Mouse (Mus musculus): ENCODE data around the gene Srsf10.

The Srsf10 gene

DNA sequence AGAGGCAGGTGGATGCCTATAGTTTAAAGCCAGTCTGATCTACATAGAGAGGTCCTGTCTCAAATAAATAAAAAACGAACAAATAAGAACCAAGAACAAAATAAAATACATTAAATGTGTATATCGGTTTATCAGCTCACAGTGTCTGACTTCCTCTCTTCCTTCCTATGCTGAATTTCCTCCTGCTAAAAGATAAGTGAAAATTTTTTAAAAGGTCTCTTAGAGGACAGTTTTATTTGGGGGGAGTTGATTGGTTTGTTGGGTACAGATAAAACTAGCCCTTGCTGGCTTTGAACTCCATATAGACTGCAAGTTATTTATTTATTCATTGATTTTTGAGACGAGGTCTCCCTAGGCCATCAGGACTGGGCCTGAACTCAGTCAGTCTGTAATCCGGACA is 57.9 kb downstream of the Srsf10 start:
- in situ Hi-C loops (cut with MboI, MseI), result no loop called here

DNA sequence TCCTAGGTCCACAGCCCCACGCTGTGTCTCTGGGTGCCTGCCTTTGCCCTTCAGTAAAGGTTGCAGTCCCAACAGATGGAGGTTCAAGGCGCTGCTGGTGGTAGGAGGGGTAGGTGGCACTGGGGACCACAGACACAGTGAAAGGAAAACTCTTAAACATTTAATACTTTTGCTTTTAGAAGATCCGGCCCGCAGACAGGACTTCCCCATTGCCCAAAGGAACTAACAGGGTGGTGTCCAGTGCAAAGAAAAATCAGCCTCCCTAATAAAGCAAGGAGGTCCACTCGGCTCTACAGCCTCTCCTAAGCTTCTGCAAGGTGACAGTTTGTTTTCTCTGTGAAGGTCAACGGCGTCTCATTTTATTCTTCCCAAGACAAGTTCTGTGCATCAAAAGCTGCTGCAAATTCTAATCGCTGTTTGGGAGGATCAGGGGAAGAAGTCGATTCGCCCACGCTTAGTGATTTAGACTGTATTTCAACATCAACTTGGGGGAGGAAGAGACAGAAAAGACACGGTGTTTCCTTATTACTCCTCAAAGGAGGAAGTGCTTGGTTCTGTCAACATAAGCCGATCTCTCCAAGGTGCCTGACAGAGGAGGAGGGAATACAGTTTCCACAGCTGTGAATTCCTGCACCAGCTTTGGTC is 63.2 kb downstream of the Srsf10 start:
- in situ Hi-C loops (cut with MboI, MseI), result loop anchor here (5.0 kb wide), 1 partner anchor 36 kb away; no protein-coding TSS in a partner anchor

DNA sequence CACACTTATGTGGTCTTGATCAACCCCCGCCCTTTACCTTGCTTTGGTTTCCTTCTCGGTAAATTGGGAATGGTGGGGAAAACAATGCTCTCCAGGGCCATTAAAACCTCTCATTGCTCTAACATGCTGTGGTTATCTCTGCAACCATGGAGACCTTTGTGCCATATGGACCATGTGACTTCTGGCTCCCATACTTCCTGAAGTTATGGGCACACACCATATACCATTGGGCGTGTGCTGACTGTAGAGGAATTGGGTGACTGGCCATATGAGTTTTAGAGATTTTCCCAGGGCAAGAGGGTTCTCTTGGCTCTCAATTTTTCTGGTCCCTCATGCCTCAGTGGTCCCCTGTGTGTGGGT is 63.7 kb downstream of the Srsf10 start:
- in situ Hi-C loops (cut with MboI, MseI), result loop anchor here (5.0 kb wide), 1 partner anchor 37 kb away; no protein-coding TSS in a partner anchor
